Mouse (Mus musculus) lung, postnatal 36 days (tissue): Measurements from ENCODE around the gene Nemf.
"Not testable (repeated sequence)": the region's sequence is repeated elsewhere in the genome, so short reads cannot be mapped to it uniquely, and the experiment has no call there.

ENCODE experiments used
- DNase-seq: peaks from one replicate; pipeline ENCODE4 v3.0.0; 2022; ENCODE audit warnings: mixed read lengths

Nemf gene

GRCm38 (mm10) chr12:69356546-69357299, at the start of gene Nemf:
TSS of gene Nemf (minus strand) at chr12:69357165.
- peak; percentile 93 for DNase-seq

DNA sequence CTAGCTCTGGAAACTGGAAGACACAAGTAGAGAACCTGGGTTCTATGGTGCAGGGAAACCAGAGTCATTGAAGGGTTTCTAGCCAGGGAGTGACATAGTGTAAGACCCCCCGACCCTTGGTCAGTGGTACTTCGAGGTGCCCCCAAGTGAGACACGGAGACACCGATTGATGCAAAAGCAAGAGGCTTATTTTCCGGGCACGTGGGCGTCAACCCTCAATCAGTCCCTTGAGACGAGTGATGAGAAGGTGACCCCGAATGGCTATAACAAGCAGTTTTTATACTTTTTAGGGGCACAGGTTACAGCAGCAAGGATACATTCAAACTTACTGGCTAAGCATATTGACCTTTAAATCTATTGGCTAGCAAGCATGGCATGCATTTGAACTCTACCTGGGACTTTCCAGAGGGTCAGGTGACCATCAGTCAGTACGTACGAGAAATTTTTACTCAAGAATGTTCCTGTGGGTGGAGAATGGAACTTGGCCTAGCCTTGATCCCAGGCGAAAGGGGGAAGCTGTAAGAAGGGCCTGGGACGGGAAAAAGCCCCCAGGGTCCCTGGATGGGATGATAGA, 45.7 kb upstream of the Nemf start:
- DNase-seq = no peak

DNA sequence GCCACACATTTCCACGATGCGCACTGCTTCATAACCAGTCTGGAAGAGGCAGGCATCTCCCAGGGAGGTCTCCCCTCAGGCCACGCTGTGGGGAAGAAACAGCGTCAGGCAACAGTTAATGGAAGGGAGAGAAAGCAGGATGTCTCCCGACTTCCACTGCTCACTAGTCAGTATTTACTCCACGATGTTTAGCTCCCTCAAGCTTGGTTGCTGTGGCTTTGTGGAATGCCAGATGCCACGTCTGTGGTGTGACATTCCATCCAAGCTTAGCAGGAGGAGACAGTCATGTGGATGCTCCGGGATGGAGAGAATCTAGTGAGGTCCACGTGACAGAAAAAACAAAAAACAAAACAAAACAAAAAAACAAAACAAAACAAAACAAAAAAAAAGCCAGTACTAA, 45.1 kb upstream of the Nemf start:
- DNase-seq = no peak

GRCm38 (mm10) chr12:69400871-69401286, 43.9 kb upstream of the Nemf start:
- DNase-seq = no peak

GRCm38 (mm10) chr12:69400367-69400766, 43.4 kb upstream of the Nemf start:
- no peak for DNase-seq

DNA sequence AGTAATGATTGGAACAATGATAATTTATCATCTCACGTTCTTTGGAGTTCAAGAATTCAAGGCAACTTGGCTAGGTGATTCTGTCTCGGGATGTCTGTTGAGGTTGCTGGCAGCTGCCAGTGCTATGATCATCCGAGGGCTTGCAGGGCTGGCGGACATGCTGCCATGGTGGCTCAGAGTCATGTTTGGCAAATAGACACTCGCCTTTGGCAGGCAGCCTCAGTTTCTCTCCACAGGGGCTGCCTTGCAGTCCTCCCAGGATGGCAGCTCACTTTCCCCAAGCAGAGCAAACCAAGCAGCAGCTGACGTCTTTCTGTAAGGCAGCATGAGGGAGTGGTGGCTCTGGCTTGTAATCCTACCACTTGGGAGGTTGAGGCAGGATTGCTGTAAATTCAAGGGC, 37.5 kb upstream of the Nemf start:
- no peak for DNase-seq

DNA sequence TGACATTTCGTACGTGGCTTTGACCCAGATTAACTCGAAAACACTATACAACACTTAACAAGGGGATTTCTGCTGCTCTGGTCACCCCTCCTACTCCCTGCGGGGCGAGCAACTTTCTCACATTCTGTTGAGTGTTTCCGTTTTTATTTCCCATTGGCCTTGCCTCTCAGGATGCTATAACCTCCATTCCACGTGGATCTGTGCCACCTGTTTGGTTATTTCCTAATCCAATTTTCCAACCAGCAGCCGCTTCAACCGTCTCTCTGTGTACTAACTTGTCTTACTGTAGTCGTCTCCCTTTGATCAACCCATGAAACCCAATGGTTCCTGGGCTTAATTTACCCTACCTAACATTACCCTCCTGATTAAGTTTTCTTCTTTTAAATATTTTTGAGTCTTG, 36.1 kb upstream of the Nemf start:
- DNase-seq = no peak

GRCm38 (mm10) chr12:69390000-69390698, 33.2 kb upstream of the Nemf start:
- no peak for DNase-seq

GRCm38 (mm10) chr12:69389273-69389938, 32.4 kb upstream of the Nemf start:
- DNase-seq = no peak

GRCm38 (mm10) chr12:69388321-69388869, 31.4 kb upstream of the Nemf start:
- DNase-seq = no peak

- DNase-seq = not testable (repeated sequence)
Observed at GRCm38 (mm10) chr12:69386281-69386732, 29.3 kb upstream of the Nemf start.

DNA sequence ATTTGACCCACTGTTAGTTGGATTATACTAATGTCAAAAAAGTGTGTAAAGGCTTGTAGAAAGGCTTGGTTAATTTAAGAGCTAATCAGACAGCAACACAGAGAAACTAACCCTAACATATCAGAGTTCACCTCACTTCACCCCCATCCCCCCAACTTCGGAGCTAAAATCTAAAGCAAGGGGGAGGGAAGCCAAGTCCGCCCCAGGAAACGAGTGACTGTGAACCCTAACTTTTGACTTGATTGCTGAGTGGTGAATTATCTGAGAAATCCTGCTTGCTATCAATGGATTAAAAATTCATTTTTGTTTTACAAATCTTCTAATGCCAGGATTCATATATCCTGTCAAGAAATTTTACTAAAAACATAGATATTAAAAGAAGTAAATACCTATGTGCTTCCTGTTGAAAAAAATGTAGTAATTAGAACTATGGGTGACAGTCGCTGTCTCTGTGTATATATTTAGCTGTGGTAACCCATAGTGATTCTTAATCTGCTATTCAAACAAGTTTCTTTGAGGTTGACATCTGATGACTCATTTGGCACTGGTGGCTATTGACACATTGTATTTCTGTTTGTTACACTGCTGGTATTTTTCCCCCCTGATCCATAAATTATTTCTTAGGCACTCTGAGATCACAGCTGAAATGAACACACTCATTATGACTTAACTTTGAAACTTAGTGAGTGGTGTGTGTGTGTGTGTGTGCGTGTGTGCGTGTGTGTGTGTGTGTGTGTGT, 28.7 kb upstream of the Nemf start:
- no peak for DNase-seq

GRCm38 (mm10) chr12:69384606-69385005, 27.6 kb upstream of the Nemf start:
- no peak for DNase-seq

DNA sequence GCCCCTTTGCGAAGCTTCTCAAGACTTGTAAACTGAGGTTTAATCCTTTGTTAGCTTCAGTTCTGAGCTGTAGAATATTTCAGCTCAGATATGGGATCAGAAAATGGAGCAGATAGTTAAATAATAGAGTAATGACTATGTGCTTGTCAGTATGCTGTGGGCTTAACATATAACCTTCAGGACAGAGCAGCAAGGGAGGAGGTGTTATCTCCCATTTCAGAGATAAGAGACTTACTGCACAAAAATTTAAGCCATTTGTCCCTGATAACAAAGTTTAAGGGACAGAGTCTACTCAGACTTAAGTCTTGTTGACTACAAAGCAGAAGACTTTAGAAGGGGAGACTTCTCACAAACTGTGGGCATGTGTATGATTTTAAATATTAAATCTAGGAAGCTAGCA, 25.9 kb upstream of the Nemf start:
- DNase-seq = no peak

DNA sequence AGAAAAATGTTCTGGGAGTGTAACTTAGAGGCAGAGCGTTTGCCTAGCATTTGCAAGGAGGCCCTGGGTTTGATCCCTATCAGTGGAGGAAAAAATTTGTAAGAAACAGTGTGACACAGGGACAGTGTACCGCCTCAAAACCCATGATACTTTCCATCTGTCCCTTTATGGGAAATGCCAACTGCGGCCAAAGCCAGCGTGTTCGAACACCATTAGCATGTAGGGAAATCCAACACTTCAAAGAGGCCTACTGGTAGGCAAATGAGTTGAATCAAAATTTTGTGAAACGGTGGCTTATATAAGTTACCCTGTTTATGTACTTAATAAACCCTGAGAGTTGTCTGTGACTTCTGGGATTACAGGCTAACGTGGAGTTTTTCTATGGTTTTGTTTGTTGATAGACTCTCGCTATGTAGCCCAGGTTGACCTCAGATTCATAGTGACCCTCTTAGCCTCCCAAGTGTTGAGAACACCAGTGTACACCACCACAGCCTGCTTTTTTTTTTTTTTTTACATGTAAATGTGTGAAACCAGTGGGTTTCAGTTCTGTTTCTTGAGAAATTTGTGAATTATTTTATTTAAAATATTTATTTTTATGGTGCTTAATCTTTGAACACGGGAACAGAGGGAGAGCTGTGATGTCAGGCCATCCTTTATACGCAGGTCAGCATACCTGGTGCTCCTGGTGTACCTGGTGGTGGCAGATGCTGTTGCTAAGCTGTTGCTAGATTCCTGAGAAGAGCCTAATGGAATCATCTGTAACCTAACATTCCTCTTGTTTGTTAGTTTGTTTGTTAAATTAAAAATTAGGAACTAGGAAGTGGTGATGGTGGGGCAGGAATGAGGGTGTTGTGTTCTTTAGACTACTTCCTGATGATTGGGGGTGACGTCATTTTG, 21.8 kb upstream of the Nemf start:
- DNase-seq = no peak

DNA sequence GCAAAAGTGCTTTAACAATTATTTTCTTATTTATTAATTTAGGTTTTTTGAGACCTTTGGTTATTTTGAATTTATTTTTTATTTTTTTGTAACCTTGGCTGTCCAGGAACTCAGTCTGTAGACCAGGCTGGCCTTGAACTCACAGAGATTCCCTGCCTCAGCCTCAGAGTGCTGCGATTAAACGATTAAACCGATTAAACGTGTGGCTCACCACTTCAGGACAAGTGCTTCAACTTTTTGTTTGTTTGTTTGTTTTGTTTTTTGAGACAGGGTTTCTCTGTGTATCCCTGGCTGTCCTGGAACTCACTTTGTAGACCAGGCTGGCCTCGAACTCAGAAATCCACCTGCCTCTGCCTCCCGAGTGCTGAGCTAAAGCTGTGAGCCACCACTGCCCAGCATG, 20.7 kb upstream of the Nemf start:
- DNase-seq = not testable (repeated sequence)

GRCm38 (mm10) chr12:69377188-69377587, 20.2 kb upstream of the Nemf start:
- no peak for DNase-seq

GRCm38 (mm10) chr12:69376132-69376531, 19.2 kb upstream of the Nemf start:
- no peak for DNase-seq

DNA sequence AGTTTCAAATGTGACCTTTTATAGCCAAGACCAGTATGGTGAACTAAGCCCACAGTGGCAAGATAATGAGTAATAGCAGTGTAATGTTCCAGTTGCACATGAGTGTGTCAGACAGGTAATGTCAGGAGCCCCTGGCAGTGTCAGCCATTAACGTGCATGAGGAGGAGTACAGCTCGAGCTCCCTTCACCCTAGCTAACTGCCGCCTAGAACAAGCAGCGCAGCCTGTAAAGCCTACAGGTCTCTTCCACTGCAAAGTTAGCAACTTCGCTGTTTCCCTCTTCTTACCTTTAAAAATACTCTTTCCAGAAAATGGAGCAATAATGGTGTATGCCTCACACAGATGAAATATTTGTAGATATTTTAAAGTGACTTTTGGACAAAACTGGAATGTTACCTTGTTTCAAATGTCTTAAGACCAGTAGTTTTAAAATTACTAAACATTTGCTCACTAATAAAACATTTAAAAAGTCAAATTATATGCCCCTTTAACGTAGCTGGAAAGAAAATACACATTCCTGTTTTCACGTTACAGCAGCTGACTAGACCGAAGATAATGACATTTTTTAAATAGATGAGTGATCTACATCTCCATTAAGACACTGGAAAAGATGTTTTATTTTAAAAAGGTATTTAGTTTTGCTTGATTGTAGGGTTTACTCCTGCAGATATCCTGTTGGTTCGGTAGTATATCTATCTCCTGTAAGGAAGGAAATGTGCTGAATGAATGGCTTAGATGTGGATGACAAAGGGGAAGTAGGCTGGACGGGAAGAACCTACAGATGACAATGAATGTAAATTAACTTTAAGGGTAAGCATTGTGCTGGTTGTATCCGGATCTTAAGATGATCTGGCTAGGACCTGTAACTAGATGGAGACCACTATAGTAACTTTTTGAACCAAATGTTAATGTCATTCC, 17.1 kb upstream of the Nemf start:
- peak; percentile 27 for DNase-seq

DNA sequence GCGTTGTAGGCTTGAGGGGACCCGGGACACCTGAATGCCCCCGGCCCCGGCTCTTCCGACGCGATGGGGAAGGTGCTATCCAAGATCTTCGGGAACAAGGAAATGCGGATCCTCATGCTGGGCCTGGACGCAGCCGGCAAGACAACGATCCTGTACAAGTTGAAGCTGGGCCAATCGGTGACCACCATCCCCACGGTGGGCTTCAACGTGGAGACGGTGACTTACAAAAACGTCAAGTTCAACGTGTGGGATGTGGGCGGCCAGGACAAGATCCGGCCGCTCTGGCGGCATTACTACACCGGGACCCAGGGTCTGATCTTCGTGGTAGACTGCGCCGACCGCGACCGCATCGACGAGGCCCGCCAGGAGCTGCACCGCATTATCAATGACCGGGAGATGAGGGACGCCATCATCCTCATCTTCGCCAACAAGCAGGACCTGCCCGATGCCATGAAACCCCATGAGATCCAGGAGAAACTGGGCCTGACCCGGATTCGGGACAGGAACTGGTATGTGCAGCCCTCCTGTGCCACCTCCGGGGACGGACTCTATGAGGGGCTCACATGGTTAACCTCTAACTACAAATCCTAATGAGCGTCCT, 15.9 kb upstream of the Nemf start:
- peak; percentile 19 for DNase-seq
